ENCODE assay signal across 9 mouse cellular contexts in the genomic region with DNA sequence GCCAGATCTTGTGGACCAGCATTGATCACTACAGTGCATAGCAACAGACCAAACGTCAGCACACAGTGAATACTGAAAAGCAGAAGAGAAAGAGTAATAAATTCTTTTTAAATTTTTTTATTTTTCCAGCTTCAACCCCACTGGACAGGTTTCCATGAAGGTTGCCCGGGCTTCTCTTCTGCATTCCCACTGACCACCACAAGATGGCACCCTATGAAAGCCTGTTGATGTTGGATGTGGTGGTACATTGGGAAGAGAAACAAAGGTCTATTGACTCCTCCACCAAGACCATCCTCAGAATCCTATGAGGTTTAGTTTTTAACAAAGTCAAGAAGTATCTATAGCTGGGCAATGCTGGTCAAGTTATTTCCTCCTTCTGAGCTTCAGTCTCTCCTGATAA. TPM values are rescaled to one million over a fixed set of nuclear protein-coding genes. Genes with fewer than 3 reads are reported as not detected.
DNase-seq lines count a peak whose midpoint lies in the region; ATAC-seq and TF ChIP-seq lines count a peak whose summit lies in the region.
"Had no signal": no experiment of that assay in that cellular context is flagged by ENCODE, and none has a peak within 500 bp of the region (broad histone marks: within the 10 kb centered on the region; RNA-seq: fewer than 3 reads in every experiment).

No protein-coding gene starts in this region.

- intact Hi-C loops in left cerebral cortex, adult 2 months (cut with DNase I), result loop anchor here (2.0 kb wide), 1 partner anchor 63 kb away; no protein-coding TSS in a partner anchor

- no peaks in the 10 kb centered on the region for H3K27me3 ChIP-seq in hindbrain, embryonic 14.5 days (ENCODE audit: control insufficient read depth, insufficient read depth, low read length)
- H3K27me3 ChIP-seq in hindbrain, embryonic 13.5 days, result no peaks in the 10 kb centered on the region
- no peaks in the 10 kb centered on the region for H3K27me3 ChIP-seq in midbrain, postnatal 0 days (ENCODE audit: insufficient read depth, low read length)

- peak; percentile 81 for TF ChIP-seq CTCF in left cerebral cortex, adult 2 months (IDR thresholded peaks at IDR 0.05)
- peak; percentile 78 for TF ChIP-seq CTCF in midbrain, postnatal 0 days (IDR thresholded peaks at IDR 0.05)

- no peaks in the 10 kb centered on the region for H3K36me3 ChIP-seq in hindbrain, embryonic 14.5 days (replicated peaks; ENCODE audit: control insufficient read depth, insufficient read depth)
- no peaks in the 10 kb centered on the region for H3K36me3 ChIP-seq in hindbrain, embryonic 13.5 days
- no peaks in the 10 kb centered on the region for H3K36me3 ChIP-seq in midbrain, postnatal 0 days (ENCODE audit: insufficient read depth, low read length)

- WGBS in hindbrain, embryonic 14.5 days, result 3% methylated on average over 2 of the region's 2 CpGs
- WGBS in hindbrain, embryonic 13.5 days, result 6% methylated on average over 2 of the region's 2 CpGs
- 8% methylated on average over 2 of the region's 2 CpGs for WGBS in midbrain, postnatal 0 days

- DNase-seq in hindbrain, embryonic 14.5 days (ENCODE audit: low spot score), result peak; percentile 73
- DNase-seq in R1 (ENCODE audit: low read depth, low spot score), result peak; percentile 64
- peak; percentile 29 to 49 for DNase-seq in cerebellum, postnatal 4 days (ENCODE audit: low spot score in 2 of 2)
- peak; percentile 46 for DNase-seq in hindlimb bud, embryonic 11.5 days (ENCODE audit: extremely low spot score, low read depth, low spot score)
- peak; percentile 22 to 67 for DNase-seq in left cerebral cortex, adult 2 months (ENCODE audit: extremely low spot score in 1 of 2, low spot score in 2 of 2)
- peak; percentile 25 for DNase-seq in midbrain, postnatal 0 days (ENCODE audit: low spot score)
- peak; percentile 44 for DNase-seq in thymus, postnatal 14 days

- H3K9ac ChIP-seq in hindbrain, embryonic 14.5 days, result no peak overlapping the region
- no peak overlapping the region for H3K9ac ChIP-seq in hindbrain, embryonic 13.5 days
- H3K9ac ChIP-seq in midbrain, postnatal 0 days (replicated peaks; ENCODE audit: low read length, poor library complexity, severe bottlenecking), result no peak overlapping the region

- H3K9me3 ChIP-seq in hindbrain, embryonic 14.5 days (ENCODE audit: control insufficient read depth, low read length), result no peaks in the 10 kb centered on the region
- H3K9me3 ChIP-seq in hindbrain, embryonic 13.5 days, result no peaks in the 10 kb centered on the region
- no peaks in the 10 kb centered on the region for H3K9me3 ChIP-seq in midbrain, postnatal 0 days (ENCODE audit: low read length)

- ATAC-seq in hindbrain, embryonic 14.5 days (ENCODE audit: low FRiP score), result no peak
- no peak for ATAC-seq in hindbrain, embryonic 13.5 days (ENCODE audit: low FRiP score)
- ATAC-seq in midbrain, postnatal 0 days (ENCODE audit: low FRiP score), result no peak

- H3K4me2 ChIP-seq in hindbrain, embryonic 14.5 days (replicated peaks), result no peak overlapping the region
- no peak overlapping the region for H3K4me2 ChIP-seq in hindbrain, embryonic 13.5 days
- no peak overlapping the region for H3K4me2 ChIP-seq in midbrain, postnatal 0 days (ENCODE audit: low read depth, low read length, poor library complexity, severe bottlenecking)

- no peak overlapping the region for H3K4me3 ChIP-seq in hindbrain, embryonic 14.5 days (replicated peaks; ENCODE audit: low read length)
- H3K4me3 ChIP-seq in hindbrain, embryonic 13.5 days, result no peak overlapping the region
- no peak overlapping the region for H3K4me3 ChIP-seq in left cerebral cortex, adult 2 months
- no peak overlapping the region for H3K4me3 ChIP-seq in midbrain, postnatal 0 days (ENCODE audit: low read depth, low read length)
- H3K4me3 ChIP-seq: myocyte had no signal

- no peak overlapping the region for H3K27ac ChIP-seq in hindbrain, embryonic 14.5 days
- H3K27ac ChIP-seq in hindbrain, embryonic 13.5 days, result no peak overlapping the region
- H3K27ac ChIP-seq in left cerebral cortex, adult 2 months, result no peak overlapping the region
- no peak overlapping the region for H3K27ac ChIP-seq in midbrain, postnatal 0 days (ENCODE audit: low read depth, low read length)

- H3K4me1 ChIP-seq in hindbrain, embryonic 14.5 days (replicated peaks; ENCODE audit: control insufficient read depth, insufficient read depth, low read length), result no peaks in the 10 kb centered on the region
- no peaks in the 10 kb centered on the region for H3K4me1 ChIP-seq in hindbrain, embryonic 13.5 days (replicated peaks)
- no peaks in the 10 kb centered on the region for H3K4me1 ChIP-seq in midbrain, postnatal 0 days (ENCODE audit: insufficient read depth, low read length)

RNA-seq across cellular contexts. Expression of a gene that starts 11.9 kb away (rescaled TPM):
- not detected in 2 replicates for polyA plus RNA-seq in hindbrain, embryonic 14.5 days (2014; fragmentation: Nextera tagmentation; extraction: Ambion mirVana)
- not detected in 2 replicates for polyA plus RNA-seq in hindbrain, embryonic 13.5 days (2015; fragmentation: Nextera tagmentation; extraction: Ambion mirVana)
- total RNA-seq in left cerebral cortex, adult 2 months (2021), result not detected
- total RNA-seq in midbrain, postnatal 0 days (2014; rRNA removed), result not detected in 2 replicates
- polyA plus RNA-seq in midbrain, postnatal 0 days (2015; fragmentation: Nextera tagmentation; extraction: Ambion mirVana), result not detected in 2 replicates
- polyA plus RNA-seq: myocyte had no signal
